Mouse (Mus musculus) thymus, postnatal 0 days (tissue): ENCODE results near the gene F5. TPM values are rescaled to one million over a fixed set of nuclear protein-coding genes. Genes with fewer than 3 reads are reported as not detected.

ENCODE experiments used
- DNase-seq: peaks from one replicate; pipeline ENCODE4 v3.0.0-alpha.2; 2015; ENCODE audit warnings: low spot score
- polyA plus RNA-seq: library from polyadenylated mRNA; unstranded; fragments of >200 nt; fragmentation: Nextera tagmentation; extraction: Ambion mirVana; gene quantifications from 2 replicates; pipeline ENCODE4 v1.2.1, GENCODE M21; 2015

F5 gene
- 0.07 and 0.09 TPM in 2 replicates for polyA plus RNA-seq

- no peak for DNase-seq
Measured at GRCm38 (mm10) chr1:164151387-164152088, at the start of gene F5. F5 (plus strand) TSS chr1:164151838.

GRCm38 (mm10) chr1:164109763-164110162, 41.9 kb upstream of the F5 start:
- no peak for DNase-seq

- DNase-seq = no peak
Measured at GRCm38 (mm10) chr1:164110591-164111329, 40.9 kb upstream of the F5 start.

- no peak for DNase-seq
Measured at GRCm38 (mm10) chr1:164114280-164114679, 37.4 kb upstream of the F5 start.

GRCm38 (mm10) chr1:164114947-164115493, 36.6 kb upstream of the F5 start, which contains the start of gene Selp:
Selp (plus strand) TSS chr1:164115264.
- DNase-seq = no peak

- DNase-seq = no peak
Measured at GRCm38 (mm10) chr1:164115647-164116046, 36.0 kb upstream of the F5 start.

- no peak for DNase-seq
Measured at GRCm38 (mm10) chr1:164117869-164118268, 33.8 kb upstream of the F5 start.

GRCm38 (mm10) chr1:164119892-164120776, 31.5 kb upstream of the F5 start:
- no peak for DNase-seq

GRCm38 (mm10) chr1:164120777-164121158, 30.9 kb upstream of the F5 start:
- DNase-seq = no peak

- no peak for DNase-seq
Measured at GRCm38 (mm10) chr1:164123836-164124235, 27.8 kb upstream of the F5 start.

GRCm38 (mm10) chr1:164130013-164130412, 21.6 kb upstream of the F5 start:
- no peak for DNase-seq

- no peak for DNase-seq
Measured at GRCm38 (mm10) chr1:164132609-164133008, 19.0 kb upstream of the F5 start.

GRCm38 (mm10) chr1:164134101-164134500, 17.5 kb upstream of the F5 start:
- DNase-seq = no peak

GRCm38 (mm10) chr1:164135360-164135759, 16.3 kb upstream of the F5 start:
- peak; percentile 66 for DNase-seq

- DNase-seq = peak; percentile 62
Measured at GRCm38 (mm10) chr1:164135960-164136359, 15.7 kb upstream of the F5 start.

- DNase-seq = no peak
Measured at GRCm38 (mm10) chr1:164136636-164137035, 15.0 kb upstream of the F5 start.

GRCm38 (mm10) chr1:164138365-164139130, 13.1 kb upstream of the F5 start:
- DNase-seq = peak; percentile 87

- DNase-seq = no peak
Measured at GRCm38 (mm10) chr1:164139464-164139863, 12.2 kb upstream of the F5 start.

- DNase-seq = no peak
Measured at GRCm38 (mm10) chr1:164149083-164149482, 2.6 kb upstream of the F5 start.

- DNase-seq = no peak
Measured at GRCm38 (mm10) chr1:164152836-164153235, 1.2 kb downstream of the F5 start.

GRCm38 (mm10) chr1:164154983-164155382, 3.3 kb downstream of the F5 start:
- no peak for DNase-seq
